Mouse (Mus musculus): ENCODE results near the gene Tlr7. TPM values are rescaled to one million over a fixed set of nuclear protein-coding genes. Genes with fewer than 3 reads are reported as not detected.
"Not testable (repeated sequence)": the region's sequence is repeated elsewhere in the genome, so short reads cannot be mapped to it uniquely, and the experiment has no call there.

The Tlr7 gene
- 0.49 and 0.65 TPM in 2 replicates for polyA plus RNA-seq (2014; fragmentation: Nextera tagmentation; extraction: Ambion mirVana)

- Histone ChIP-seq H3K9ac (ENCODE audit: low read length) (no peak within 1 kb of the TSS), H3K4me2 (ENCODE audit: low read depth) (no peak within 1 kb of the TSS), H3K9me3 (ENCODE audit: control insufficient read depth, low read length) (no peaks in the 10 kb centered on the region), H3K27me3 (ENCODE audit: control insufficient read depth, insufficient read depth, low read length) (no peaks in the 10 kb centered on the region), H3K36me3 (ENCODE audit: control insufficient read depth, insufficient read depth, low read length) (no peaks in the 10 kb centered on the region), H3K4me3 (ENCODE audit: low read depth, low read length) (no peak within 1 kb of the TSS), H3K4me1 (ENCODE audit: control insufficient read depth, insufficient read depth, low read length) (no peaks in the 10 kb centered on the region), H3K27ac (ENCODE audit: low read depth, low read length) (no peak within 1 kb of the TSS)
- no peak for DNase-seq (ENCODE audit: low spot score)
- 88% methylated on average over 6 of the region's 6 CpGs for WGBS
- ATAC-seq (ENCODE audit: insufficient read depth, low FRiP score, low TSS enrichment), result no peak
These were observed at the start of gene Tlr7 for GRCm38 (mm10) chrX:167330399-167330798. Tlr7 (minus strand) TSS chrX:167330558.

- no peaks in the 10 kb centered on the region for H3K4me1 ChIP-seq (ENCODE audit: control insufficient read depth, insufficient read depth, low read length)
- DNase-seq (ENCODE audit: low spot score), result no peak
- no peak overlapping the region for H3K9ac ChIP-seq (ENCODE audit: low read length)
- H3K27ac ChIP-seq (ENCODE audit: low read depth, low read length), result no peak overlapping the region
- H3K36me3 ChIP-seq (ENCODE audit: control insufficient read depth, insufficient read depth, low read length), result no peaks in the 10 kb centered on the region
- H3K4me3 ChIP-seq (ENCODE audit: low read depth, low read length), result no peak overlapping the region
- no peak overlapping the region for H3K4me2 ChIP-seq (ENCODE audit: low read depth)
- ATAC-seq (ENCODE audit: insufficient read depth, low FRiP score, low TSS enrichment), result no peak
- WGBS, result 63% methylated on average over 4 of the region's 4 CpGs
- H3K9me3 ChIP-seq (ENCODE audit: control insufficient read depth, low read length), result no peaks in the 10 kb centered on the region
- H3K27me3 ChIP-seq (ENCODE audit: control insufficient read depth, insufficient read depth, low read length), result peaks cover 4% of the 10 kb centered on the region; the same call in 1 of the 2 replicates
These were observed 49.7 kb upstream of the Tlr7 start for GRCm38 (mm10) chrX:167380073-167380472.

- H3K4me1 ChIP-seq (ENCODE audit: control insufficient read depth, insufficient read depth, low read length); H3K27me3 ChIP-seq (ENCODE audit: control insufficient read depth, insufficient read depth, low read length); H3K4me3 ChIP-seq (ENCODE audit: low read depth, low read length); ATAC-seq (ENCODE audit: insufficient read depth, low FRiP score, low TSS enrichment); H3K4me2 ChIP-seq (ENCODE audit: low read depth); DNase-seq (ENCODE audit: low spot score); H3K36me3 ChIP-seq (ENCODE audit: control insufficient read depth, insufficient read depth, low read length); H3K9me3 ChIP-seq (ENCODE audit: control insufficient read depth, low read length); H3K9ac ChIP-seq (ENCODE audit: low read length); H3K27ac ChIP-seq (ENCODE audit: low read depth, low read length): not testable (repeated sequence)
- WGBS, result 88% methylated on average over 3 of the region's 3 CpGs
These were observed 30.9 kb upstream of the Tlr7 start for GRCm38 (mm10) chrX:167361231-167361630.

- 95% methylated on average over 7 of the region's 7 CpGs for WGBS
- no peak overlapping the region for H3K27ac ChIP-seq (ENCODE audit: low read depth, low read length)
- no peak for DNase-seq (ENCODE audit: low spot score)
- no peak overlapping the region for H3K4me2 ChIP-seq (ENCODE audit: low read depth)
- no peak overlapping the region for H3K9ac ChIP-seq (ENCODE audit: low read length)
- no peaks in the 10 kb centered on the region for H3K4me1 ChIP-seq (ENCODE audit: control insufficient read depth, insufficient read depth, low read length)
- no peak for ATAC-seq (ENCODE audit: insufficient read depth, low FRiP score, low TSS enrichment)
- no peaks in the 10 kb centered on the region for H3K36me3 ChIP-seq (ENCODE audit: control insufficient read depth, insufficient read depth, low read length)
- no peaks in the 10 kb centered on the region for H3K27me3 ChIP-seq (ENCODE audit: control insufficient read depth, insufficient read depth, low read length)
- no peaks in the 10 kb centered on the region for H3K9me3 ChIP-seq (ENCODE audit: control insufficient read depth, low read length)
- no peak overlapping the region for H3K4me3 ChIP-seq (ENCODE audit: low read depth, low read length)
These were observed 29.3 kb upstream of the Tlr7 start for GRCm38 (mm10) chrX:167359704-167360103.

- DNase-seq (ENCODE audit: low spot score) (no peak), ATAC-seq (ENCODE audit: insufficient read depth, low FRiP score, low TSS enrichment) (no peak)
- WGBS, result 82% methylated on average over 2 of the region's 2 CpGs
- Histone ChIP-seq H3K27me3 (ENCODE audit: control insufficient read depth, insufficient read depth, low read length) (no peaks in the 10 kb centered on the region), H3K27ac (ENCODE audit: low read depth, low read length) (no peak overlapping the region), H3K4me2 (ENCODE audit: low read depth) (no peak overlapping the region), H3K36me3 (ENCODE audit: control insufficient read depth, insufficient read depth, low read length) (no peaks in the 10 kb centered on the region), H3K4me1 (ENCODE audit: control insufficient read depth, insufficient read depth, low read length) (no peaks in the 10 kb centered on the region), H3K4me3 (ENCODE audit: low read depth, low read length) (no peak overlapping the region), H3K9me3 (ENCODE audit: control insufficient read depth, low read length) (no peaks in the 10 kb centered on the region), H3K9ac (ENCODE audit: low read length) (no peak overlapping the region)
These were observed 27.1 kb upstream of the Tlr7 start for GRCm38 (mm10) chrX:167357415-167357814.

- DNase-seq (ENCODE audit: low spot score), result no peak
- no peak for ATAC-seq (ENCODE audit: insufficient read depth, low FRiP score, low TSS enrichment)
- no peaks in the 10 kb centered on the region for H3K9me3 ChIP-seq (ENCODE audit: control insufficient read depth, low read length)
- 86% methylated on average over 3 of the region's 3 CpGs for WGBS
- peaks cover 2% of the 10 kb centered on the region; the same call in 1 of the 2 replicates for H3K27me3 ChIP-seq (ENCODE audit: control insufficient read depth, insufficient read depth, low read length)
- H3K9ac ChIP-seq (ENCODE audit: low read length), result no peak overlapping the region
- no peaks in the 10 kb centered on the region for H3K4me1 ChIP-seq (ENCODE audit: control insufficient read depth, insufficient read depth, low read length)
- no peaks in the 10 kb centered on the region for H3K36me3 ChIP-seq (ENCODE audit: control insufficient read depth, insufficient read depth, low read length)
- no peak overlapping the region for H3K27ac ChIP-seq (ENCODE audit: low read depth, low read length)
- H3K4me3 ChIP-seq (ENCODE audit: low read depth, low read length), result no peak overlapping the region
- no peak overlapping the region for H3K4me2 ChIP-seq (ENCODE audit: low read depth)
These were observed 25.6 kb upstream of the Tlr7 start for GRCm38 (mm10) chrX:167355965-167356364.

GRCm38 (mm10) chrX:167353617-167354016 is 23.3 kb upstream of the Tlr7 start:
- DNase-seq (ENCODE audit: low spot score) (no peak), ATAC-seq (ENCODE audit: insufficient read depth, low FRiP score, low TSS enrichment) (no peak)
- no peak overlapping the region for H3K27ac ChIP-seq (ENCODE audit: low read depth, low read length)
- H3K4me2 ChIP-seq (ENCODE audit: low read depth), result no peak overlapping the region
- H3K4me1 ChIP-seq (ENCODE audit: control insufficient read depth, insufficient read depth, low read length), result no peaks in the 10 kb centered on the region
- H3K4me3 ChIP-seq (ENCODE audit: low read depth, low read length), result no peak overlapping the region
- WGBS, result 94% methylated on average over 2 of the region's 2 CpGs
- H3K36me3 ChIP-seq (ENCODE audit: control insufficient read depth, insufficient read depth, low read length), result no peaks in the 10 kb centered on the region
- H3K9ac ChIP-seq (ENCODE audit: low read length), result no peak overlapping the region
- no peaks in the 10 kb centered on the region for H3K9me3 ChIP-seq (ENCODE audit: control insufficient read depth, low read length)
- H3K27me3 ChIP-seq (ENCODE audit: control insufficient read depth, insufficient read depth, low read length), result peaks cover 2% of the 10 kb centered on the region; the same call in 1 of the 2 replicates

- H3K4me1 ChIP-seq (ENCODE audit: control insufficient read depth, insufficient read depth, low read length), result no peaks in the 10 kb centered on the region
- no peak overlapping the region for H3K4me3 ChIP-seq (ENCODE audit: low read depth, low read length)
- H3K27me3 ChIP-seq (ENCODE audit: control insufficient read depth, insufficient read depth, low read length), result peaks cover 4% of the 10 kb centered on the region; the same call in 1 of the 2 replicates
- 83% methylated on average over 1 of the region's 1 CpGs for WGBS
- ATAC-seq (ENCODE audit: insufficient read depth, low FRiP score, low TSS enrichment) (no peak), DNase-seq (ENCODE audit: low spot score) (no peak)
- no peak overlapping the region for H3K27ac ChIP-seq (ENCODE audit: low read depth, low read length)
- H3K9ac ChIP-seq (ENCODE audit: low read length), result no peak overlapping the region
- H3K36me3 ChIP-seq (ENCODE audit: control insufficient read depth, insufficient read depth, low read length), result no peaks in the 10 kb centered on the region
- no peak overlapping the region for H3K4me2 ChIP-seq (ENCODE audit: low read depth)
- no peaks in the 10 kb centered on the region for H3K9me3 ChIP-seq (ENCODE audit: control insufficient read depth, low read length)
These were observed 16.1 kb upstream of the Tlr7 start for GRCm38 (mm10) chrX:167346440-167346839.

GRCm38 (mm10) chrX:167344356-167344755 is 14.0 kb upstream of the Tlr7 start:
- H3K4me1 ChIP-seq (ENCODE audit: control insufficient read depth, insufficient read depth, low read length), result no peaks in the 10 kb centered on the region
- no peak overlapping the region for H3K9ac ChIP-seq (ENCODE audit: low read length)
- DNase-seq (ENCODE audit: low spot score) (no peak), ATAC-seq (ENCODE audit: insufficient read depth, low FRiP score, low TSS enrichment) (no peak)
- 87% methylated on average over 1 of the region's 1 CpGs for WGBS
- peaks cover 4% of the 10 kb centered on the region; the same call in 1 of the 2 replicates for H3K27me3 ChIP-seq (ENCODE audit: control insufficient read depth, insufficient read depth, low read length)
- H3K4me2 ChIP-seq (ENCODE audit: low read depth), result no peak overlapping the region
- H3K36me3 ChIP-seq (ENCODE audit: control insufficient read depth, insufficient read depth, low read length), result no peaks in the 10 kb centered on the region
- H3K9me3 ChIP-seq (ENCODE audit: control insufficient read depth, low read length), result no peaks in the 10 kb centered on the region
- H3K4me3 ChIP-seq (ENCODE audit: low read depth, low read length), result no peak overlapping the region
- no peak overlapping the region for H3K27ac ChIP-seq (ENCODE audit: low read depth, low read length)

All from neural tube, embryonic 11.5 days (tissue).